Mouse (Mus musculus) neural tube, embryonic 14.5 days (tissue): ENCODE measurements around the gene Oprd1. TPM values are rescaled to one million over a fixed set of nuclear protein-coding genes. Genes with fewer than 3 reads are reported as not detected.

Experiments used
- ATAC-seq: fragments of 200-750 bp; cut with Nextera tagmentation; 2 replicates; pipeline ENCODE4 v1.8.0; 2017; ENCODE audit warnings: low read depth, mild to moderate bottlenecking, moderate TSS enrichment, moderate library complexity
- H3K27ac ChIP-seq: fragments of 300-500 bp; sonication (generic); 2 replicates; pipeline ENCODE4 v1.5.1; 2014; ENCODE audit warnings: low read depth, mild to moderate bottlenecking, control low read depth, low read length, moderate library complexity, mixed read lengths
- H3K27me3 ChIP-seq: fragments of 300-500 bp; sonication (generic); 2 replicates; pipeline ENCODE4 v1.6.1; 2014; ENCODE audit warnings: low read length; ENCODE audit not compliant: control insufficient read depth, insufficient read depth
- H3K36me3 ChIP-seq: fragments of 300-500 bp; sonication (generic); 2 replicates; pipeline ENCODE4 v1.6.1; 2014; ENCODE audit warnings: low read length, mixed read lengths; ENCODE audit not compliant: control insufficient read depth, insufficient read depth
- H3K4me1 ChIP-seq: fragments of 300-500 bp; sonication (generic); 2 replicates; pipeline ENCODE4 v1.6.1; 2014; ENCODE audit warnings: low read length; ENCODE audit not compliant: control insufficient read depth, insufficient read depth
- H3K4me2 ChIP-seq: fragments of 300-500 bp; sonication (generic); 2 replicates; pipeline ENCODE4 v1.6.1; 2014; ENCODE audit warnings: mild to moderate bottlenecking, low read depth, low read length, control low read depth
- H3K4me3 ChIP-seq: fragments of 300-500 bp; sonication (generic); 2 replicates; pipeline ENCODE4 v1.5.1; 2014; ENCODE audit warnings: low read depth, low read length, control low read depth, mixed read lengths
- H3K9ac ChIP-seq: fragments of 300-500 bp; sonication (generic); replicated peaks from 2 replicates; pipeline ENCODE4 v1.6.1; 2014; ENCODE audit warnings: low read depth, mild to moderate bottlenecking, control low read depth, low read length, mixed read lengths
- H3K9me3 ChIP-seq: fragments of 300-500 bp; sonication (generic); 2 replicates; pipeline ENCODE4 v1.6.1; 2016; ENCODE audit warnings: low read length; ENCODE audit not compliant: control insufficient read depth
- WGBS: fragments of 180-500 bp; shearing (Covaris S2); extraction: QIAGEN DNeasy Blood & Tissue Kit; methylation state at CpG from one replicate; pipeline ENCODE4 v1.1.7; 2014; 5-methylcytosine and 5-hydroxymethylcytosine counted together
- polyA plus RNA-seq: library from polyadenylated mRNA; unstranded; fragments of >200 nt; fragmentation: Nextera tagmentation; extraction: Ambion mirVana; gene quantifications from 2 replicates; pipeline ENCODE4 v1.2.1, GENCODE M21; 2014

Gene Oprd1
- polyA plus RNA-seq, 1 experiment from 2014 or later: 0.63 TPM

DNA sequence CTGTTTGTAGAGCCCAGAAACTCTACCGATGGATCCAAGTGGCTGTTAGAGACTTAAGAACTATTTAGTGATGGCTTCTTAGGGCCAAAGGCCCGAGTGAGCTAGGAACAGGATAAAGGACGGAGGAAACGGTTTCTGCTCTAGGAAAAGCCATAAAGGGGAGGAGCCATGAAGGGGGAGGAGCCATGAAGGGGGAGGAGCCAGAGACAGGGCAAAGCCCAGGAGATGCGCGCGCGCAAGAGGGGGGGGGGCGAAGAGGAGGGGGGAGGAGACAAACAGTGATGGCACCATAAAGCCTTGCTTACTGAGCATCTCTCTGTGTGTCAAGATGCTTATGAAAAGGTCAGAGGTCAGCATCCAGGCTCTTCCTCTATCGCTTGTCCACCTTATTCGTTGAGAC is 13.6 kb downstream of the Oprd1 start:
- Histone ChIP-seq H3K4me1 (peaks cover 7% of the 10 kb centered on the region; the same call in 1 of the 2 replicates), H3K4me3 (no peak overlapping the region), H3K9me3 (no peaks in the 10 kb centered on the region), H3K27me3 (no peaks in the 10 kb centered on the region), H3K4me2 (no peak overlapping the region), H3K27ac (no peak overlapping the region), H3K36me3 (no peaks in the 10 kb centered on the region), H3K9ac (no peak overlapping the region)
- 70% methylated on average over 6 of the region's 11 CpGs for WGBS
- no peak for ATAC-seq

- Histone ChIP-seq H3K9me3 (no peaks in the 10 kb centered on the region), H3K4me1 (peaks cover 7% of the 10 kb centered on the region; the same call in 1 of the 2 replicates), H3K27ac (no peak overlapping the region), H3K9ac (no peak overlapping the region), H3K4me2 (no peak overlapping the region), H3K4me3 (no peak overlapping the region), H3K36me3 (no peaks in the 10 kb centered on the region), H3K27me3 (no peaks in the 10 kb centered on the region)
- no peak for ATAC-seq
- 84% methylated on average over 2 of the region's 2 CpGs for WGBS
Measured at GRCm38 (mm10) chr4:132130134-132130533, 14.2 kb downstream of the Oprd1 start.

DNA sequence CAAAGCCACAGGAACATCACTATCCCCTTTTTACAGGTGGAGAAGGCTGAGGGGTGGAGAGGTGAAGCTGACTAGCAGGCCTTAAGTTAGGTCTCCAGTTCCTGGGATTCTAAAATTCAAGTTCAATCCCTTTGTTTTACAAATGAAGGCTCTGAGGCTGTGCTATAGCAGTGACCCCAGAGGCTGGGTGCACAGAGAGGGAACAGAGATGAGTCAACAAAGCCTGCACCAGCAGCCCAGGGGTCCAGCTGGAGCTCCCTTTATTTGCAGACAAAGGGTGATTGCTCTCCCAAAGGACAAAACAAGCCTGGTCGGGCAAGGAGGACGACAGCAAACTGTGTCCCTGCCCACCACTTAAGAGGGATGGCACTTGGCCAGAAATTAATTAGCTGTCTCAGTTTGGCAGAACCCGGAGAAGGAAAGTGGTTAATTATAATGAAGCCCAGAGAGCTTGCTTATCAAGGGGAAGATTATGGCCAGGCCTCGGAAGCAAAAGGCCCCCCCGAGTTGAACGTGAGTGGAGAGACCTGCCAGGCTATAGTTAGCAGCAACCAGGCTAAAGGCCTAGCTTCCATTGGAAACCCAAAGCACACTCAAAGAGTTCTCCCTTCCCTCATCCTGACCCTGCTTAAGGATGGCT is 15.2 kb downstream of the Oprd1 start:
- no peaks in the 10 kb centered on the region for H3K27me3 ChIP-seq
- no peak overlapping the region for H3K4me2 ChIP-seq
- peak overlapping the region; percentile 28; the same call in 1 of the 2 replicates for H3K27ac ChIP-seq
- WGBS: 11% methylated on average over 6 of the region's 6 CpGs
- H3K4me3 ChIP-seq: no peak overlapping the region
- H3K36me3 ChIP-seq: no peaks in the 10 kb centered on the region
- H3K9ac ChIP-seq: no peak overlapping the region
- ATAC-seq: 0 out of 2 replicates have a peak, but pooled peaks have one; percentile 21
- H3K4me1 ChIP-seq: peaks cover 7% of the 10 kb centered on the region; the same call in 1 of the 2 replicates
- H3K9me3 ChIP-seq: no peaks in the 10 kb centered on the region

DNA sequence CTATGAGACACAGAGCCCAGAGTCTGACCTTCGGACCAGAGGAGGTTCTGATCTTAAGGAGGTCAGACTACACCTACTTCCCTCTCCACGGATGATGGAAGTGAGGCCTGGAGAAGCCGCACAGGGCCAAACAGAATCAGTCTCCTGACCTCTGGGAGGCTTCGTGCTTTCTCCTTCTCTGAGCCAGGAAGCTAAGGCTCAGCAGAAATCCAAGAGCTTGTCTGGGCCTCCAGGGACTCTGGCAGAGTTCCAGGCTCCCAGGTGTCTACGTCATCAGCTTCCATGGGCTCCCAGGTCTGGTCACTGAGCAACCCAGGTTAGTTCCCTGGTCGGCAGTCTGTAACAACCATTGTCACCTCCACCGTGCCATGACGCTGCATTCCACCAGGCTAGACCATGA is 17.2 kb downstream of the Oprd1 start:
- H3K27me3 ChIP-seq: no peaks in the 10 kb centered on the region
- H3K9ac ChIP-seq: no peak overlapping the region
- no peaks in the 10 kb centered on the region for H3K36me3 ChIP-seq
- WGBS: 93% methylated on average over 8 of the region's 8 CpGs
- ATAC-seq: no peak
- H3K27ac ChIP-seq: no peak overlapping the region
- H3K4me1 ChIP-seq: peaks cover 7% of the 10 kb centered on the region; the same call in 1 of the 2 replicates
- no peaks in the 10 kb centered on the region for H3K9me3 ChIP-seq
- H3K4me2 ChIP-seq: no peak overlapping the region
- no peak overlapping the region for H3K4me3 ChIP-seq

DNA sequence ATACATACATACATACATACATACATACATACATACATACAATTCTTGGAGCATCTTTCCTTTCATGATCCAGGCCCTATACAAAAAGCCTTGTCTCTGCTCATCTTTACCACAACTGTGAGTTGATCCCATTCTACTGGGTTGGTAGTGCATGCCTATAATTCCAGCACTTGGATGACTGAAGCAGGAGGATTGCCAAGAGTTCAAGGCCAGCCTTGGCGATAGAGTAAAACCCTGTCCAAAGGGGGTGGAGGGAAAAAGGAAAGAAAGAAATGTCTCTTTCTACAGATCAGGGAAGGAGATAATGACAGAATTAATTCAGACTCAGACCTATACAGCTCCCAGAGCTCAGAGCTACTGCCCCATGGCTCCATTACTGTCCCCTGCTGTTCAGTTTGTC is 21.1 kb downstream of the Oprd1 start:
- no peak for ATAC-seq
- Histone ChIP-seq H3K27me3 (no peaks in the 10 kb centered on the region), H3K4me2 (no peak overlapping the region), H3K4me1 (no peaks in the 10 kb centered on the region), H3K9me3 (no peaks in the 10 kb centered on the region), H3K9ac (no peak overlapping the region), H3K36me3 (no peaks in the 10 kb centered on the region), H3K4me3 (no peak overlapping the region), H3K27ac (no peak overlapping the region)
- WGBS: 88% methylated on average over 1 of the region's 1 CpGs

DNA sequence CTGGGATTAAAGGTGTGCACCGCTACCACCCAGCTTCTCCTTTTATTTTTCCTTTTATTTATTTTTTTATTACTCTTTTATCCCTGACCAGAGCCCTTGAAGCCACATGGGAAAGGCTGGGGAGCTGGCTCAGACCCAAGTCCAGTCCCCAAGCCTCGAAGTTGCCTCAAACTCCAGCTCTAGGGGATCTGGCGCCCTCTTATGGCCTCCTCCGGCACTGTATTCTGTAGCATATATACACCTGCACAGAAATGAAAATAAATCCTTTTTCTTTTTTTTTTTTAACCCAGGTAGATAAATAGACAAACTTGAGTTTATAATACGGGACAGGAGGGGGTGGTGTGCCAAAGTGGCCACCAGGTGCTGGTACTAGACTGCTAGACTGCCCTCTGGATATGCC is 22.6 kb downstream of the Oprd1 start:
- WGBS: 80% methylated on average over 5 of the region's 5 CpGs
- no peaks in the 10 kb centered on the region for H3K4me1 ChIP-seq
- no peaks in the 10 kb centered on the region for H3K36me3 ChIP-seq
- ATAC-seq: no peak
- H3K9ac ChIP-seq: no peak overlapping the region
- H3K27ac ChIP-seq: no peak overlapping the region
- H3K4me3 ChIP-seq: no peak overlapping the region
- H3K4me2 ChIP-seq: no peak overlapping the region
- no peaks in the 10 kb centered on the region for H3K9me3 ChIP-seq
- H3K27me3 ChIP-seq: no peaks in the 10 kb centered on the region

GRCm38 (mm10) chr4:132119566-132119965 is 24.7 kb downstream of the Oprd1 start:
- no peak for ATAC-seq
- Histone ChIP-seq H3K27ac (no peak overlapping the region), H3K36me3 (no peaks in the 10 kb centered on the region), H3K9me3 (no peaks in the 10 kb centered on the region), H3K9ac (no peak overlapping the region), H3K27me3 (no peaks in the 10 kb centered on the region), H3K4me1 (no peaks in the 10 kb centered on the region), H3K4me2 (no peak overlapping the region), H3K4me3 (no peak overlapping the region)
- WGBS: 43% methylated on average over 9 of the region's 9 CpGs

DNA sequence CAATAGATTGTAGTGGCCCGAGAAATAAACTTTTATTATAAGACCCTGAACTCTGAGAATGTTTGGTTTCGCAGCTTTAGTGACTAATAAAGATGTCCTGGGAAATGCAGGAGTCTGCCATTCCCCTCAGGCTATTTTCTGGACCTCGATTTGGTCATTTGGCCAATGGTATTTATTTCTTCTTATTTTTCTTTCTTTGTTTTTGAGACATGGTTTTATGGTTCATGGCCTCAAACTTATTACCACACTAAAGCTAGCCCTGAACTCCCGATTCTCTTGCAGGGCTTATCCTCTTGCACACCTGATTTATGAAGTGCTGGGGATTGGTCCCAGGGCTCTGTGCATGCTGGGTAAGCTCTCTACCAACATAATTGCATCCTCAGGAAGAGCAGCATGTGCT is 28.0 kb downstream of the Oprd1 start:
- no peak overlapping the region for H3K4me3 ChIP-seq
- no peak for ATAC-seq

DNA sequence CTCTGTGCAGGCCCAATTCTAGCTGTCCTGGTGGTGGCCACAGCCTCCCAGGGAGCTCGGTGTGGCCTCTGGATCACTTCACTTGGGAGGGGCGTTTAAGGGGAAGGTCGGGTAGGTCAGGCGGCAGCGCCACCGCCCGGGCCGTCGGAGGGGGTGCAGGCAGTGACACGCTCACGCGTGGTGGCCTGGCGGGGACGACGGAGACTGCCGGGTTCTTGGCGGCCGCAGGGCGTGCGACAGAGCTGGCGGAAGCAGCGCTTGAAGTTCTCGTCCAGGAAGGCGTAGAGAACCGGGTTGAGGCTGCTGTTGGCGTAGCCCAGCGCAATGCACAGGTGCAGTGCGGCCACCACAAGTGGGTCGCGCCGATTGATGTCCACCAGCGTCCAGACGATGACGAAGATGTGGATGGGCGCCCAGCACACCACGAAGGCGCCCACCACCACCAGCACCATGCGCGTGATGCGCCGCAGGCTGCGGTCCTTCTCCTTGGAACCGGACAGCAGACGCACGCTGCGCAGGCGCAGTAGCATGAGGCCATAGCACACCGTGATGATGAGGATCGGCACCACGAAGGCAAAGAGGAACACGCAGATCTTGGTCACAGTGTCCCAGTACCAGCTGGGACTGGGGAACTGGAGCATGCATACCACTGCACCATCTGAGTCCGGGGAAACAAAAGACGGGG is 30.7 kb downstream of the Oprd1 start:
- 38% methylated on average over 47 of the region's 53 CpGs for WGBS

More for the DNA sequence above, 28.0 kb downstream of the Oprd1 start:
- no peaks in the 10 kb centered on the region for H3K4me1 ChIP-seq
- H3K4me2 ChIP-seq: no peak overlapping the region
- no peak overlapping the region for H3K27ac ChIP-seq
- H3K9ac ChIP-seq: no peak overlapping the region
- H3K36me3 ChIP-seq: no peaks in the 10 kb centered on the region
- no peaks in the 10 kb centered on the region for H3K27me3 ChIP-seq
- H3K9me3 ChIP-seq: no peaks in the 10 kb centered on the region
- 80% methylated on average over 4 of the region's 4 CpGs for WGBS

More for the DNA sequence above, 30.7 kb downstream of the Oprd1 start:
- peak overlapping the region; percentile 20; the same call in 1 of the 2 replicates for H3K4me3 ChIP-seq
- peak overlapping the region; percentile 28; the same call in 1 of the 2 replicates for H3K9ac ChIP-seq
- no peaks in the 10 kb centered on the region for H3K9me3 ChIP-seq
- no peak overlapping the region for H3K27ac ChIP-seq
- ATAC-seq: peak; percentile 41; the same call in 1 of the 2 replicates
- no peaks in the 10 kb centered on the region for H3K27me3 ChIP-seq
- no peaks in the 10 kb centered on the region for H3K4me1 ChIP-seq
- peak overlapping the region; percentile 42 for H3K4me2 ChIP-seq
- H3K36me3 ChIP-seq: no peaks in the 10 kb centered on the region
